Mouse (Mus musculus) heart, embryonic 16.5 days (tissue): ENCODE results near the gene Rtkn. TPM values are rescaled to one million over a fixed set of nuclear protein-coding genes. Genes with fewer than 3 reads are reported as not detected.

Experiments used
- ATAC-seq: fragments of 200-750 bp; cut with Nextera tagmentation; replicated peaks from 2 replicates; pipeline ENCODE4 v1.8.0; 2017; ENCODE audit warnings: moderate number of reproducible peaks; ENCODE audit not compliant: insufficient read depth, low FRiP score; ENCODE audit errors: extremely low read depth
- H3K27ac ChIP-seq: fragments of 300-500 bp; sonication (generic); 2 replicates; pipeline ENCODE4 v1.5.1; 2014; ENCODE audit warnings: mild to moderate bottlenecking, low read length, control low read depth, moderate library complexity
- H3K27me3 ChIP-seq: fragments of 300-500 bp; sonication (generic); 2 replicates; pipeline ENCODE4 v1.6.1; 2014; ENCODE audit warnings: low read length, mixed read lengths; ENCODE audit not compliant: control insufficient read depth, insufficient read depth
- H3K36me3 ChIP-seq: fragments of 300-500 bp; sonication (generic); 2 replicates; pipeline ENCODE4 v1.6.1; 2014; ENCODE audit not compliant: control insufficient read depth, insufficient read depth
- H3K4me1 ChIP-seq: fragments of 300-500 bp; sonication (generic); 2 replicates; pipeline ENCODE4 v1.6.1; 2014; ENCODE audit warnings: low read length, mixed read lengths; ENCODE audit not compliant: control insufficient read depth, insufficient read depth
- H3K4me2 ChIP-seq: fragments of 300-500 bp; sonication (generic); 2 replicates; pipeline ENCODE4 v1.6.1; 2014; ENCODE audit warnings: low read depth, mild to moderate bottlenecking, control low read depth, low read length
- H3K4me3 ChIP-seq: fragments of 300-500 bp; sonication (generic); 2 replicates; pipeline ENCODE4 v1.5.1; 2014; ENCODE audit warnings: mild to moderate bottlenecking, control low read depth, low read length
- H3K9ac ChIP-seq: fragments of 300-500 bp; sonication (generic); 2 replicates; pipeline ENCODE4 v1.6.1; 2014; ENCODE audit warnings: low read length, control low read depth
- H3K9me3 ChIP-seq: fragments of 300-500 bp; sonication (generic); replicated peaks from 2 replicates; pipeline ENCODE4 v1.6.1; 2016; ENCODE audit warnings: low read length; ENCODE audit not compliant: control insufficient read depth
- WGBS: fragments of 180-500 bp; shearing (Covaris S2); extraction: QIAGEN DNeasy Blood & Tissue Kit; methylation state at CpG from one replicate; pipeline ENCODE4 v1.1.7; 2014; 5-methylcytosine and 5-hydroxymethylcytosine counted together
- polyA plus RNA-seq: library from polyadenylated mRNA; unstranded; fragments of >200 nt; fragmentation: Nextera tagmentation; extraction: Ambion mirVana; gene quantifications from 2 replicates; pipeline ENCODE4 v1.2.1, GENCODE M21; 2015

Gene Rtkn
- polyA plus RNA-seq, 1 experiment from 2014 or later, result 21.1 TPM

DNA sequence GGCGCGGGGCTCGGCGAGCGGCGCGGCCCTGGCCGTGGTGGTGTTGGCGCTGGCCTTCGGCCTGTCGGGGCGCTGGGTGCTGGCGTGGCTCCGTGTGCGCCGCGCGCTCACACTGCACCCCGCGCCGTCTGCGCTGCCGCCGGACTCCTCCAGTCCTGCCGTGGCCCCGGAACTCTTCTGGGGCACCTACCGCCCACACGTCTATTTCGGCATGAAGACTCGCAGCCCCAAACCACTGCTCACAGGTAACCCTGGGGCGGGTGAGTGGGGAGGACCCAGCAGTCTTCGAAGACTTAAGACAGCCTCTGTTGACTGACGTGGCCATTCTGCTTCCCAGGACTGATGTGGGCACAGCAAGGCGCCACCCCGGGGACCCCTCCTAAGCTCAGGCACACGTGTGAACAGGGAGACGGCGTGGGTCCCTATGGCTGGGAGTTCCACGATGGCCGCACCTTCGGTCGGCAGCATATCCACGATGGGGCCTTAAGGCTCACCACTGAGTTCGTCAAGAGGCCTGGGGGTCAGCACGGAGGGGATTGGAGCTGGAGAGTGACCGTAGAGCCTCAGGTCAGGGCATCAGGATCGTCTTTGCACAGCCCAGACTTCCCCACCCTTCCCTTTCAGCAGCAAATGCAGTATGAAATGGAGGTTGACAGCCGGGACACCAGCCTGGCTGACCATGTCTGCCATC lies 19.4 kb upstream of the Rtkn start:
- no peaks in the 10 kb centered on the region for H3K9me3 ChIP-seq
- H3K36me3 ChIP-seq, result peaks cover 12% of the 10 kb centered on the region
- H3K4me3 ChIP-seq, result peak overlapping the region; percentile 87
- H3K9ac ChIP-seq, result peak overlapping the region; percentile 90
- H3K27ac ChIP-seq, result peak overlapping the region; percentile 83
- peak; percentile 20 for ATAC-seq
- peak overlapping the region; percentile 99 for H3K4me2 ChIP-seq
- H3K27me3 ChIP-seq, result no peaks in the 10 kb centered on the region
- H3K4me1 ChIP-seq, result peaks cover 35% of the 10 kb centered on the region
- under 1% methylated on average over 32 of the region's 48 CpGs for WGBS

GRCm38 (mm10) chr6:83116373-83117164 lies 18.7 kb upstream of the Rtkn start:
- Histone ChIP-seq H3K4me3 (peak overlapping the region; percentile 87), H3K36me3 (peaks cover 12% of the 10 kb centered on the region), H3K4me1 (peaks cover 36% of the 10 kb centered on the region), H3K9me3 (no peaks in the 10 kb centered on the region), H3K27me3 (no peaks in the 10 kb centered on the region), H3K27ac (no peak overlapping the region), H3K9ac (peak overlapping the region; percentile 90), H3K4me2 (peak overlapping the region; percentile 99)
- WGBS, result 70% methylated on average over 11 of the region's 11 CpGs
- no peak for ATAC-seq

DNA sequence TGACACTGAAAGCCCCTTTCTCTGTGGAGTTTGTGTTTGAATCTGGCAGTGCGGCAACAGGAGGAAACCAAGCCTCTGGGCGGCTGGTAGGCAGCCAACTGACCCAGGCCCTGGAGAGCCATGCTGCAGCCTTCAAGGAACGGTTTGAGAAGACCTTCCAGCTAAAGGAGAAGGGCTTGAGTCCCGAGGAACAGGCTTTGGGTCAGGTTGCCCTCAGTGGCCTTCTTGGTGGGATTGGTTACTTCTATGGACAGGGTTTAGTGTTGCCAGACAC lies 18.2 kb upstream of the Rtkn start:
- Histone ChIP-seq H3K9me3 (no peaks in the 10 kb centered on the region), H3K36me3 (peaks cover 12% of the 10 kb centered on the region), H3K27me3 (no peaks in the 10 kb centered on the region), H3K4me3 (no peak overlapping the region), H3K4me2 (no peak overlapping the region), H3K27ac (no peak overlapping the region), H3K9ac (no peak overlapping the region; the same call in 1 of the 2 replicates), H3K4me1 (peaks cover 33% of the 10 kb centered on the region)
- no peak for ATAC-seq
- WGBS, result 76% methylated on average over 4 of the region's 4 CpGs

DNA sequence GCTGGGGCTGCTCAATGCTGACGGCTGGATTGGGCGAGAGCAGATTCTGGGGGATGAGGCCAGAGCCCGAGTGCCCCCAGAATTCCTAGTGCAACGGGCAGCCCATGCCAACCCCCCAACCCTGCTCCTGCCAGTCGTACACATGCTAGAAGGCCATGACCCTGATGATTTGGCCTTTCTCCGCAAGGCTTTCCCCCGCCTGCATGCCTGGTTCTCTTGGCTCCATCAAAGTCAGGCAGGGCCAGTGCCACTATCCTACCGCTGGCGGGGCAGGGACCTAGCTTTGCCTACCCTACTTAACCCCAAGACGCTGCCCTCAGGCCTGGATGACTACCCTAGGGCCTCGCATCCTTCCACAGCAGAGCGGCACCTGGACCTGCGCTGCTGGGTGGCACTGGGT lies 17.6 kb upstream of the Rtkn start:
- Histone ChIP-seq H3K27ac (no peak overlapping the region), H3K4me1 (peaks cover 36% of the 10 kb centered on the region), H3K9ac (no peak overlapping the region), H3K27me3 (no peaks in the 10 kb centered on the region), H3K4me3 (no peak overlapping the region), H3K9me3 (no peaks in the 10 kb centered on the region), H3K4me2 (no peak overlapping the region), H3K36me3 (peaks cover 12% of the 10 kb centered on the region)
- WGBS, result 91% methylated on average over 13 of the region's 13 CpGs
- ATAC-seq, result no peak

GRCm38 (mm10) chr6:83118369-83118768 lies 16.9 kb upstream of the Rtkn start:
- no peak overlapping the region for H3K4me3 ChIP-seq
- H3K4me1 ChIP-seq, result peaks cover 40% of the 10 kb centered on the region
- no peaks in the 10 kb centered on the region for H3K9me3 ChIP-seq
- no peak overlapping the region for H3K27ac ChIP-seq
- 86% methylated on average over 11 of the region's 11 CpGs for WGBS
- no peak overlapping the region for H3K9ac ChIP-seq
- ATAC-seq, result no peak
- H3K4me2 ChIP-seq, result no peak overlapping the region
- H3K36me3 ChIP-seq, result peaks cover 12% of the 10 kb centered on the region
- H3K27me3 ChIP-seq, result no peaks in the 10 kb centered on the region

- Histone ChIP-seq H3K9ac (no peak overlapping the region), H3K36me3 (peaks cover 12% of the 10 kb centered on the region), H3K9me3 (no peaks in the 10 kb centered on the region), H3K4me3 (no peak overlapping the region), H3K4me2 (no peak overlapping the region), H3K27me3 (no peaks in the 10 kb centered on the region), H3K27ac (no peak overlapping the region), H3K4me1 (peaks cover 43% of the 10 kb centered on the region)
- ATAC-seq, result no peak
- WGBS, result 74% methylated on average over 14 of the region's 14 CpGs
These were observed 16.2 kb upstream of the Rtkn start for GRCm38 (mm10) chr6:83118825-83119733.

GRCm38 (mm10) chr6:83119734-83120051 lies 15.6 kb upstream of the Rtkn start:
- Histone ChIP-seq H3K9me3 (no peaks in the 10 kb centered on the region), H3K4me2 (no peak overlapping the region), H3K4me1 (peaks cover 43% of the 10 kb centered on the region), H3K27me3 (no peaks in the 10 kb centered on the region), H3K4me3 (no peak overlapping the region), H3K27ac (no peak overlapping the region), H3K9ac (peak overlapping the region; percentile 26; the same call in 1 of the 2 replicates), H3K36me3 (peaks cover 12% of the 10 kb centered on the region)
- ATAC-seq, result no peak
- WGBS, result 70% methylated on average over 7 of the region's 7 CpGs

GRCm38 (mm10) chr6:83120930-83121862 lies 14.1 kb upstream of the Rtkn start, which contains the start of gene Wbp1:
Gene Wbp1, minus strand, starts transcription at chr6:83121559.
- peak; percentile 94 for ATAC-seq
- Histone ChIP-seq H3K4me3 (peak within 1 kb of the TSS; percentile 83), H3K4me1 (peaks cover 37% of the 10 kb centered on the region), H3K4me2 (peak within 1 kb of the TSS; percentile 94), H3K27me3 (no peaks in the 10 kb centered on the region), H3K9me3 (no peaks in the 10 kb centered on the region), H3K9ac (peak within 1 kb of the TSS; percentile 89), H3K27ac (peak within 1 kb of the TSS; percentile 93), H3K36me3 (peaks cover 12% of the 10 kb centered on the region)
- under 1% methylated on average over 37 of the region's 38 CpGs for WGBS
